Mouse (Mus musculus) kidney, postnatal 25 days (tissue): Measurements from ENCODE around the gene 4932438A13Rik.

Source experiments
- DNase-seq, 2 experiments: peaks; one replicate each; pipeline ENCODE4 v3.0.0; 2021; ENCODE audit warnings: mixed read lengths in 2 of 2

Gene 4932438A13Rik

GRCm38 (mm10) chr3:36941572-36941971, 78.7 kb downstream of the 4932438A13Rik start:
- no peak for DNase-seq

GRCm38 (mm10) chr3:36942108-36942507, 79.2 kb downstream of the 4932438A13Rik start:
- no peak for DNase-seq

GRCm38 (mm10) chr3:36943706-36944105, 80.8 kb downstream of the 4932438A13Rik start:
- no peak for DNase-seq

- DNase-seq, result no peak
Measured at GRCm38 (mm10) chr3:37037979-37038378, 175.1 kb downstream of the 4932438A13Rik start.

- DNase-seq, result peak; percentile 39 to 52
Measured at GRCm38 (mm10) chr3:37039811-37040210, 176.9 kb downstream of the 4932438A13Rik start.

- DNase-seq, result no peak
Measured at GRCm38 (mm10) chr3:37051491-37051890, 188.6 kb downstream of the 4932438A13Rik start.

- no peak for DNase-seq
Measured at GRCm38 (mm10) chr3:37063406-37063805, 200.5 kb downstream of the 4932438A13Rik start, which contains the start of gene Adad1. TSS of gene Adad1 (plus strand) at chr3:37063527.

- DNase-seq, result peak; percentile 73 to 84
Measured at GRCm38 (mm10) chr3:37073211-37073610, 210.3 kb downstream of the 4932438A13Rik start.

GRCm38 (mm10) chr3:37084860-37085259, 222.0 kb downstream of the 4932438A13Rik start:
- no peak for DNase-seq

GRCm38 (mm10) chr3:37090721-37091120, 227.8 kb downstream of the 4932438A13Rik start:
- no peak for DNase-seq
